ENCODE assay signal across 28 mouse cellular contexts in genomic region chr19:7775306-7775705, GRCm38 (mm10). TPM values are rescaled to one million over a fixed set of nuclear protein-coding genes. Genes with fewer than 3 reads are reported as not detected.
DNase-seq lines count a peak whose midpoint lies in the region; ATAC-seq and TF ChIP-seq lines count a peak whose summit lies in the region.
"Had no signal": no experiment of that assay in that cellular context is flagged by ENCODE, and none has a peak within 500 bp of the region (broad histone marks: within the 10 kb centered on the region; RNA-seq: fewer than 3 reads in every experiment).

No protein-coding gene starts in this region.

- H3K4me3 ChIP-seq in liver, adult 2 months (ENCODE audit: insufficient read depth, low read depth, low read length), result no peak overlapping the region
- H3K4me3 ChIP-seq in liver, postnatal 0 days (ENCODE audit: low read depth, low read length), result no peak overlapping the region
- no peak overlapping the region for H3K4me3 ChIP-seq in hindbrain, embryonic 12.5 days
- H3K4me3 ChIP-seq: embryonic facial prominence, embryonic 15.5 days; erythroblast, embryonic 14.5 days; forebrain, embryonic 10.5 days; gastrocnemius, adult 2 months; heart, embryonic 10.5 days had no signal

- no peaks in the 10 kb centered on the region for H3K79me2 ChIP-seq in liver, adult 2 months (ENCODE audit: control insufficient read depth, insufficient read depth, low read length)

- no peaks in the 10 kb centered on the region for H3K36me3 ChIP-seq in liver, adult 2 months (ENCODE audit: control insufficient read depth, insufficient read depth, low read length)
- no peaks in the 10 kb centered on the region for H3K36me3 ChIP-seq in liver, postnatal 0 days (replicated peaks; ENCODE audit: insufficient read depth, low read length)
- no peaks in the 10 kb centered on the region for H3K36me3 ChIP-seq in hindbrain, embryonic 12.5 days
- H3K36me3 ChIP-seq: embryonic facial prominence, embryonic 15.5 days; forebrain, embryonic 10.5 days; heart, embryonic 10.5 days had no signal

- H3K27me3 ChIP-seq in liver, adult 2 months (ENCODE audit: control insufficient read depth, insufficient read depth, low read length), result no peaks in the 10 kb centered on the region
- no peaks in the 10 kb centered on the region for H3K27me3 ChIP-seq in liver, postnatal 0 days (ENCODE audit: insufficient read depth, low read length)
- no peaks in the 10 kb centered on the region for H3K27me3 ChIP-seq in hindbrain, embryonic 12.5 days
- H3K27me3 ChIP-seq: embryonic facial prominence, embryonic 15.5 days had no signal

- H3K27ac ChIP-seq in liver, adult 2 months (replicated peaks; ENCODE audit: insufficient read depth, low read depth, low read length), result no peak overlapping the region
- no peak overlapping the region for H3K27ac ChIP-seq in liver, postnatal 0 days (ENCODE audit: low read depth)
- H3K27ac ChIP-seq in hindbrain, embryonic 12.5 days, result no peak overlapping the region
- H3K27ac ChIP-seq: embryonic facial prominence, embryonic 15.5 days; forebrain, embryonic 10.5 days; gastrocnemius, adult 2 months; heart, embryonic 10.5 days; hindbrain, embryonic 14.5 days had no signal

- no peak for ATAC-seq in liver, postnatal 0 days
- no peak for ATAC-seq in hindbrain, embryonic 12.5 days (ENCODE audit: low FRiP score)
- ATAC-seq: forebrain, embryonic 14.5 days had no signal

- no peak for TF ChIP-seq POLR2A in liver, adult 2 months (IDR thresholded peaks at IDR 0.05; ENCODE audit: extremely low read depth, insufficient read depth, low read length)

- no peak for TF ChIP-seq EP300 in liver, postnatal 0 days (IDR thresholded peaks at IDR 0.05; ENCODE audit: low read depth)

- no peak for TF ChIP-seq CTCF in liver, adult 2 months (IDR thresholded peaks at IDR 0.05; ENCODE audit: low read depth, low read length)
- TF ChIP-seq CTCF in liver, postnatal 0 days (IDR thresholded peaks at IDR 0.05; ENCODE audit: low read depth), result no peak

- peak; percentile 23 for DNase-seq in kidney, adult 11 months
- DNase-seq in kidney, postnatal 25 days, result no peak
- peak; percentile 81 for DNase-seq in kidney, adult 9 months
- DNase-seq in kidney, postnatal 4 days, result no peak
- DNase-seq in liver, adult 2 months (ENCODE audit: extremely low read depth, low read depth, low spot score), result peak; percentile 94
- DNase-seq in liver, postnatal 0 days, result no peak
- peak; percentile 28 for DNase-seq in layer of hippocampus, adult 9-11 months
- DNase-seq: adrenal gland, postnatal 14 days; cerebellum, adult 2 months; cerebellum, postnatal 14 days; embryo, embryonic 11 days; gastrocnemius, adult 2 months; gastrocnemius, postnatal 36 days; heart, adult 11 months; heart, postnatal 14 days had no signal

- H3K4me2 ChIP-seq in liver, postnatal 0 days (ENCODE audit: low read depth, low read length), result no peak overlapping the region
- H3K4me2 ChIP-seq in hindbrain, embryonic 12.5 days (replicated peaks), result no peak overlapping the region
- H3K4me2 ChIP-seq: embryonic facial prominence, embryonic 15.5 days; hindbrain, embryonic 14.5 days had no signal

- H3K9me3 ChIP-seq in liver, postnatal 0 days (ENCODE audit: low read length), result no peaks in the 10 kb centered on the region
- no peaks in the 10 kb centered on the region for H3K9me3 ChIP-seq in hindbrain, embryonic 12.5 days (replicated peaks)
- H3K9me3 ChIP-seq: embryonic facial prominence, embryonic 15.5 days; heart, embryonic 10.5 days had no signal

- no peak overlapping the region for H3K9ac ChIP-seq in liver, adult 2 months (ENCODE audit: low read depth, low read length)
- H3K9ac ChIP-seq in liver, postnatal 0 days (replicated peaks), result no peak overlapping the region
- no peak overlapping the region for H3K9ac ChIP-seq in hindbrain, embryonic 12.5 days
- H3K9ac ChIP-seq: embryonic facial prominence, embryonic 15.5 days; hindbrain, embryonic 14.5 days had no signal

- 14% methylated on average over 4 of the region's 4 CpGs for WGBS in liver, adult 2 months
- 69% methylated on average over 4 of the region's 4 CpGs for WGBS in liver, postnatal 0 days (ENCODE audit: insufficient replicate concordance)
- 80% methylated on average over 4 of the region's 4 CpGs for WGBS in hindbrain, embryonic 12.5 days

- H3K4me1 ChIP-seq in liver, adult 2 months (ENCODE audit: control insufficient read depth, insufficient read depth, low read length), result peaks cover 5% of the 10 kb centered on the region
- no peaks in the 10 kb centered on the region for H3K4me1 ChIP-seq in liver, postnatal 0 days (ENCODE audit: insufficient read depth)
- H3K4me1 ChIP-seq in hindbrain, embryonic 12.5 days, result no peaks in the 10 kb centered on the region
- H3K4me1 ChIP-seq: embryonic facial prominence, embryonic 15.5 days; forebrain, embryonic 10.5 days; heart, embryonic 10.5 days had no signal

RNA-seq across cellular contexts. Expression of gene Slc22a26, which starts 27.2 kb away (rescaled TPM):
- 204 and 219 TPM in 2 replicates for total RNA-seq in liver, adult 2 months (2014; rRNA removed)
- 61.3 and 79.5 TPM in 2 replicates for polyA plus RNA-seq in liver, adult 2 months (2012; rRNA removed)
- 0.15 TPM in 1 of 2 replicates, not detected in the other for polyA plus RNA-seq in liver, postnatal 0 days (2015; fragmentation: Nextera tagmentation; extraction: Ambion mirVana)
- polyA plus RNA-seq in hindbrain, embryonic 12.5 days (2016; fragmentation: Nextera tagmentation; extraction: Ambion mirVana), result not detected in 2 replicates
- total RNA-seq: common myeloid progenitor, adult 5-6 weeks; gastrocnemius, adult 2 months; gastrocnemius, postnatal 36 days; heart, postnatal 14 days; hematopoietic stem cell, adult 5-6 weeks; MEL had no signal
- polyA plus RNA-seq: C2C12; cerebellum, adult 2 months; embryonic facial prominence, embryonic 11.5 days; embryonic facial prominence, embryonic 15.5 days; erythroblast, embryonic 14.5 days; forebrain, embryonic 10.5 days; forebrain, embryonic 14.5 days; heart, embryonic 10.5 days; heart, embryonic 14.5 days; hindbrain, embryonic 14.5 days had no signal

Comparison
In these comparisons a context has a peak if more than half of its experiments do, and no peak if none do; other contexts are left out.
1. DNase-seq: peak in kidney, adult 11 months (single experiment), kidney, adult 9 months (single experiment), liver, adult 2 months (single experiment) and layer of hippocampus, adult 9-11 months (single experiment); none in kidney, postnatal 25 days (0 of 2), kidney, postnatal 4 days (0 of 2) and liver, postnatal 0 days (single experiment).
2. RNA of gene Slc22a26, which starts 27.2 kb away (polyA plus RNA-seq): 61.3 to 79.5 TPM in liver, adult 2 months; 0.15 TPM in liver, postnatal 0 days and not detected in hindbrain, embryonic 12.5 days; every median in the first group is over 10 times any median in the second.